Mouse (Mus musculus) liver, postnatal 0 days (tissue): ENCODE measurements around the gene Btnl4. TPM values are rescaled to one million over a fixed set of nuclear protein-coding genes. Genes with fewer than 3 reads are reported as not detected.
"Not testable (repeated sequence)": the region's sequence is repeated elsewhere in the genome, so short reads cannot be mapped to it uniquely, and the experiment has no call there.

ENCODE experiments used
- ATAC-seq: fragments of 200-750 bp; cut with Nextera tagmentation; 2 replicates; pipeline ENCODE4 v1.8.0; 2017; ENCODE audit warnings: mild to moderate bottlenecking, moderate library complexity
- DNase-seq: peaks from one replicate; pipeline ENCODE4 v3.0.0-alpha.2; 2016
- H3K27ac ChIP-seq: fragments of 300-500 bp; sonication (generic); 2 replicates; pipeline ENCODE4 v1.5.1; 2014; ENCODE audit warnings: antibody characterized with exemption, moderate library complexity, mild to moderate bottlenecking, low read depth
- H3K27me3 ChIP-seq: fragments of 300-500 bp; sonication (generic); 2 replicates; pipeline ENCODE4 v1.6.1; 2014; ENCODE audit warnings: low read length, control low read depth, mixed read lengths; ENCODE audit not compliant: insufficient read depth
- H3K36me3 ChIP-seq: fragments of 300-500 bp; sonication (generic); replicated peaks from 2 replicates; pipeline ENCODE4 v1.6.1; 2014; ENCODE audit warnings: mild to moderate bottlenecking, control low read depth, low read length, moderate library complexity, mixed read lengths; ENCODE audit not compliant: insufficient read depth
- H3K4me1 ChIP-seq: fragments of 300-500 bp; sonication (generic); 2 replicates; pipeline ENCODE4 v1.6.1; 2014; ENCODE audit warnings: antibody characterized with exemption, mild to moderate bottlenecking, control low read depth; ENCODE audit not compliant: insufficient read depth
- H3K4me2 ChIP-seq: fragments of 300-500 bp; sonication (generic); 2 replicates; pipeline ENCODE4 v1.6.1; 2014; ENCODE audit warnings: low read depth, mild to moderate bottlenecking, low read length, moderate library complexity, mixed read lengths
- H3K4me3 ChIP-seq: fragments of 300-500 bp; sonication (generic); 2 replicates; pipeline ENCODE4 v1.5.1; 2014; ENCODE audit warnings: low read depth, low read length
- H3K9ac ChIP-seq: fragments of 300-500 bp; sonication (generic); replicated peaks from 2 replicates; pipeline ENCODE4 v1.6.1; 2014; ENCODE audit warnings: mild to moderate bottlenecking, moderate library complexity
- H3K9me3 ChIP-seq: fragments of 300-500 bp; sonication (generic); 2 replicates; pipeline ENCODE4 v1.6.1; 2016; ENCODE audit warnings: mild to moderate bottlenecking, control low read depth, low read length, mixed read lengths
- CTCF ChIP-seq: sonication (generic); IDR thresholded peaks from 2 replicates; pipeline ENCODE4 v1.5.1; 2016; ENCODE audit warnings: antibody characterized with exemption, low read depth
- EP300 ChIP-seq: IDR thresholded peaks from 2 replicates; pipeline ENCODE4 v1.6.1; 2016; ENCODE audit warnings: antibody characterized with exemption, low read depth, mild to moderate bottlenecking
- WGBS: fragments of 180-500 bp; shearing (Covaris S2); extraction: QIAGEN DNeasy Blood & Tissue Kit; methylation state at CpG from one replicate; pipeline ENCODE4 v1.1.7; 2014; ENCODE audit not compliant: insufficient replicate concordance; 5-methylcytosine and 5-hydroxymethylcytosine counted together
- polyA plus RNA-seq: library from polyadenylated mRNA; unstranded; fragments of >200 nt; fragmentation: Nextera tagmentation; extraction: Ambion mirVana; gene quantifications from 2 replicates; pipeline ENCODE4 v1.2.1, GENCODE M21; 2015

The Btnl4 gene
- polyA plus RNA-seq, 1 experiment from 2014 or later, result not detected

- not testable (repeated sequence) for H3K9me3 ChIP-seq, H3K36me3 ChIP-seq, H3K4me1 ChIP-seq, H3K9ac ChIP-seq, DNase-seq, H3K27ac ChIP-seq, H3K4me3 ChIP-seq, H3K4me2 ChIP-seq, ATAC-seq, H3K27me3 ChIP-seq
- WGBS, result 44% methylated on average over 1 of the region's 1 CpGs
- TF ChIP-seq CTCF, result peak; percentile 41
These were observed 34.6 kb upstream of the Btnl4 start for GRCm38 (mm10) chr17:34511723-34512122.

- H3K4me1 ChIP-seq, result no peaks in the 10 kb centered on the region
- no peaks in the 10 kb centered on the region for H3K36me3 ChIP-seq
- H3K27me3 ChIP-seq, result no peaks in the 10 kb centered on the region
- DNase-seq (no peak), ATAC-seq (no peak)
- TF ChIP-seq CTCF, result no peak
- H3K9ac ChIP-seq, result no peak overlapping the region
- H3K4me3 ChIP-seq, result no peak overlapping the region
- H3K4me2 ChIP-seq, result no peak overlapping the region
- H3K9me3 ChIP-seq, result no peaks in the 10 kb centered on the region
- no peak overlapping the region for H3K27ac ChIP-seq
These were observed 30.5 kb upstream of the Btnl4 start for GRCm38 (mm10) chr17:34507591-34507990.

- H3K9me3 ChIP-seq, ATAC-seq, DNase-seq, H3K36me3 ChIP-seq, H3K27ac ChIP-seq, H3K9ac ChIP-seq, H3K4me3 ChIP-seq, H3K4me1 ChIP-seq, H3K27me3 ChIP-seq, H3K4me2 ChIP-seq: not testable (repeated sequence)
- WGBS, result 58% methylated on average over 2 of the region's 4 CpGs
These were observed 20.6 kb upstream of the Btnl4 start for GRCm38 (mm10) chr17:34497726-34498125.

- WGBS, result 63% methylated on average over 3 of the region's 3 CpGs
- H3K9ac ChIP-seq, H3K4me3 ChIP-seq, ATAC-seq, H3K4me2 ChIP-seq, H3K4me1 ChIP-seq, H3K27ac ChIP-seq, H3K27me3 ChIP-seq, H3K9me3 ChIP-seq, DNase-seq, H3K36me3 ChIP-seq: not testable (repeated sequence)
These were observed 20.2 kb upstream of the Btnl4 start for GRCm38 (mm10) chr17:34497319-34497718.

GRCm38 (mm10) chr17:34496539-34496938 lies 19.4 kb upstream of the Btnl4 start:
- Histone ChIP-seq H3K36me3 (no peaks in the 10 kb centered on the region), H3K4me3 (no peak overlapping the region), H3K27ac (no peak overlapping the region), H3K9ac (no peak overlapping the region), H3K9me3 (no peaks in the 10 kb centered on the region), H3K4me2 (no peak overlapping the region), H3K4me1 (no peaks in the 10 kb centered on the region), H3K27me3 (no peaks in the 10 kb centered on the region)
- no peak for TF ChIP-seq EP300
- TF ChIP-seq CTCF, result no peak
- ATAC-seq (no peak), DNase-seq (no peak)
- 91% methylated on average over 1 of the region's 2 CpGs for WGBS

- not testable (repeated sequence) for H3K36me3 ChIP-seq, H3K27ac ChIP-seq, H3K9ac ChIP-seq, H3K9me3 ChIP-seq, H3K4me2 ChIP-seq, H3K4me1 ChIP-seq, H3K4me3 ChIP-seq, DNase-seq, H3K27me3 ChIP-seq, ATAC-seq
- 78% methylated on average over 2 of the region's 2 CpGs for WGBS
These were observed 18.0 kb upstream of the Btnl4 start for GRCm38 (mm10) chr17:34495156-34495555.

- Histone ChIP-seq H3K36me3 (no peaks in the 10 kb centered on the region), H3K4me2 (no peak overlapping the region), H3K9ac (no peak overlapping the region), H3K9me3 (no peaks in the 10 kb centered on the region), H3K27me3 (no peaks in the 10 kb centered on the region), H3K27ac (no peak overlapping the region), H3K4me1 (no peaks in the 10 kb centered on the region), H3K4me3 (no peak overlapping the region)
- ATAC-seq (no peak), DNase-seq (no peak)
- TF ChIP-seq CTCF (no peak), EP300 (no peak)
These were observed 15.7 kb upstream of the Btnl4 start for GRCm38 (mm10) chr17:34492796-34493195.
